Mouse (Mus musculus) ES-Bruce4 (cell line): ENCODE data around the gene Rpl24.

ENCODE experiments used
- CTCF ChIP-seq: IDR thresholded peaks from one replicate; pipeline ENCODE4 v1.8.1; 2011; ENCODE audit warnings: low read depth, low read length
- EP300 ChIP-seq: IDR thresholded peaks from 2 replicates; pipeline ENCODE4 v1.6.1; 2011; ENCODE audit warnings: low read depth, low read length; ENCODE audit not compliant: insufficient read depth
- POLR2A ChIP-seq: IDR thresholded peaks from one replicate; pipeline ENCODE4 v1.8.1; 2011; ENCODE audit warnings: low read length; ENCODE audit not compliant: insufficient read depth

DNA sequence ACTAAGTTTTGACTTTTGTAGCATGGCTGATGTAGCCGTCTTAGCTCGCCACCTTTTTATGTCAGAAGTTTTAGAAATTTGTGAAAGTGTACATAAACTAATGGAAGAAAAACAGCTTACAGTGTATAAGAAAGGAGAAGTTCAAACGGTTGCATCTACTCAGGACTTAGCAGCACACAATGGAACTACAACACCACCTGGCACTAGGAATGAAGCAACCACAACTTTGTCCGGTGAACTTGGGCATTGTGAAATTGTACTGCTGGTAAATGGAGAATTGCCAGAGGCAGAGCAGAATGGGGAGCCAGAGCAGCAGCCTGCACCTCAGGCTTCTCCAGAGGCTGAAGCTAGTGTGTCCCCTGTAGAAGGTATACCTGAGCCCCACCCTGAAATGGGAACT lies 24.2 kb downstream of the Rpl24 start:
- no peak for TF ChIP-seq POLR2A
- TF ChIP-seq CTCF = no peak
- TF ChIP-seq EP300 = no peak
